Mouse (Mus musculus): ENCODE measurements around the gene Wdr60.
"Not testable (repeated sequence)": the region's sequence is repeated elsewhere in the genome, so short reads cannot be mapped to it uniquely, and the experiment has no call there.

The Wdr60 gene

GRCm38 (mm10) chr12:116262555-116263341 lies at the start of gene Wdr60:
TSS of gene Wdr60 (minus strand) at chr12:116263022.
- DNase-seq (ENCODE audit: low spot score in 2 of 2): peak; percentile 87 to 89

DNA sequence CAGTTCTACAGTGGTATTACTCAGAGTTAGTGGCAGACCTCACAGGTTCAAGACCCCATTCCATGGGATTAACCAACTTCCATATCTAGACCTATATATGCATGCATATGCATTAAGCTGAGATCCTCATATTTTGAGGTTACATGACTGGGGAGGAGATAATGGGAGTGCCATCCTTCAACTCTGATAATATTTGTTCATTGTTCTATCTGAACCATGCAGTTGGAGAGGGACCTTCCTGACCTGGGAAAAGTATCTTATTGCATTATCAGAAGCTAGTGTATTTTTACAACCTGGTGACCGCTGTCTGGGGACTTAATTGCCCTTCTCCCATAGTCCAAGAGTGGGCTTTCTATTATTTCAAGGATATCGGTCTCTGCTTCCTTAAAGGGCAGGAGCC lies 45.8 kb upstream of the Wdr60 start:
- no peak for DNase-seq (ENCODE audit: low spot score in 2 of 2)

DNA sequence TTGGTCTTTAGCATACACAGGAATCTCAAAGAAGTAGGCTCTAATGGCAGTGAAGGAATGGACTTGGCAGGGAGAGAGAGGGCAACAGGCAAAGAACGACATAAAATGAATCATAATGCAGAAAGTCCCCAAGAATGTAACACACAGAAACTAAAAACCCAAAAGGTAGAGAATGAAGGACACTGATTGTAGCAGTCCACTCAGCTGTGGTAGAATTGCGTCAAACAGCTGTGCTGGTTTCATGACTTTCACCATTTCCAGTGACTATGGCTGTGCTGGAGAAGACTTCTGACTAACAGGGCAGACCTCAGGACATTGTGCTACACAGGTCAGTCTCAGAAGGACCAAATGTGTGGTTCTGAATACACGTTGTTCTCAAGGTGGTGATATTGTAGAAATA lies 45.0 kb upstream of the Wdr60 start:
- DNase-seq (ENCODE audit: low spot score in 2 of 2): no peak

- DNase-seq (ENCODE audit: low spot score in 2 of 2): no peak
Measured at GRCm38 (mm10) chr12:116306042-116306441, 43.2 kb upstream of the Wdr60 start.

DNA sequence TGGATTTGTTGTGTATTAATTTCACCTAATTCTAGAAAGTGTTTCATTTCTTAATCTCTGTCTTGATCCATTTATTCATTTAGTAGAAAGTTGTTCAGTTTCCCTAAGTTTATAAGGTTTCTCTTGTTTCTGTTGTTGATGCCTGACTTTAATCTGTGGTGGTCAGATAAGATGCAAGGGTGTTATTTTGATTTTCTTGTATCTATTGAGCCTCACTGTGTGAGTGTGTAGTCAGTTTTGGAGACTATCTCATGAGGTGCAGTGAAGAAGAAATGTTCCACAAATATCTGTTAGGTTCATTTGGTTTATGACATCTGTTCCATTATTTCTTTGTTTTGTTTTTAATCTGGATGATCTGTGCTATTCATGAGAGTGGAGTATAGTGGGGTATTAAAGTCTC lies 39.4 kb upstream of the Wdr60 start:
- DNase-seq (ENCODE audit: low spot score in 2 of 2): no peak

DNA sequence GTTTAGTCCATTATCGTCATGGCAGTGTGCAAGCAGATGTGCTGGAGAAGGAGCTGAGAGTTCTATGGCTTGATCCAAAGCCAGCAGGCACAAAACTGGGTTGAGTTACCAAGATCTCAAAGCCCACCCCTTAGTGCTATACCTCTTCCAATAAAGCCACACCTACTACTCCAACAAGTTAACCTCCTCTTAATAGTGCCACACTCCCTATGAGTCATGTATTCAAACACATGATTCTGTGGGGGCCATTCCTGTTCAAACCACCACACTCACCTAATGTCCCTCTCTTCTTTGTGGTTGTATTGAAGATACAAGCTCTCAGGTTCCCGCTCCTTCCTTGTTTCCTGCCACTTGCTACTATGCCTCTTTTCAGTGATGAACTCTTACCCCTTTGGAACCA lies 37.1 kb upstream of the Wdr60 start:
- no peak for DNase-seq (ENCODE audit: low spot score in 2 of 2)

- no peak for DNase-seq (ENCODE audit: low spot score in 2 of 2)
Measured at GRCm38 (mm10) chr12:116293599-116294292, 30.9 kb upstream of the Wdr60 start.

- no peak for DNase-seq (ENCODE audit: low spot score in 2 of 2)
Measured at GRCm38 (mm10) chr12:116293185-116293584, 30.4 kb upstream of the Wdr60 start.

DNA sequence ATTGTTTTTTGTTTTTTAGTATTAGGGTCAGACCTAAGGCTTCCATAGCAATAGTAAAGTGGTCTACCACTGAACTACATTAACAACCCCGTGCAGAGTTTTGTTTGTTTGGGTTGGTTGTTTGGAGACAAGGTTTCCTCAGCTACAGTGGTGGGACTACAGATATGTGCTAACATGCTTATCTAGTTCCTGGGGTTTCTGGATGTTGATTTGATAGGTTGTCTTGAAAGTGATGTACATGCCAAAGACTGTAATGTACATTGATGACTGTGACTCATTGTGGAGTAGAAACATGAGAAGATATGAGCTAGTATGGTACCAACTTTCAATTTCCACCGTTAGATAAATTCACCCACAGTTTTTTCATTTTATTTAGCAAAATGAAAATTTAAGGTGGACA lies 20.7 kb upstream of the Wdr60 start:
- no peak for DNase-seq (ENCODE audit: low spot score in 2 of 2)

GRCm38 (mm10) chr12:116282856-116283255 lies 20.0 kb upstream of the Wdr60 start:
- DNase-seq (ENCODE audit: low spot score in 2 of 2): no peak

DNA sequence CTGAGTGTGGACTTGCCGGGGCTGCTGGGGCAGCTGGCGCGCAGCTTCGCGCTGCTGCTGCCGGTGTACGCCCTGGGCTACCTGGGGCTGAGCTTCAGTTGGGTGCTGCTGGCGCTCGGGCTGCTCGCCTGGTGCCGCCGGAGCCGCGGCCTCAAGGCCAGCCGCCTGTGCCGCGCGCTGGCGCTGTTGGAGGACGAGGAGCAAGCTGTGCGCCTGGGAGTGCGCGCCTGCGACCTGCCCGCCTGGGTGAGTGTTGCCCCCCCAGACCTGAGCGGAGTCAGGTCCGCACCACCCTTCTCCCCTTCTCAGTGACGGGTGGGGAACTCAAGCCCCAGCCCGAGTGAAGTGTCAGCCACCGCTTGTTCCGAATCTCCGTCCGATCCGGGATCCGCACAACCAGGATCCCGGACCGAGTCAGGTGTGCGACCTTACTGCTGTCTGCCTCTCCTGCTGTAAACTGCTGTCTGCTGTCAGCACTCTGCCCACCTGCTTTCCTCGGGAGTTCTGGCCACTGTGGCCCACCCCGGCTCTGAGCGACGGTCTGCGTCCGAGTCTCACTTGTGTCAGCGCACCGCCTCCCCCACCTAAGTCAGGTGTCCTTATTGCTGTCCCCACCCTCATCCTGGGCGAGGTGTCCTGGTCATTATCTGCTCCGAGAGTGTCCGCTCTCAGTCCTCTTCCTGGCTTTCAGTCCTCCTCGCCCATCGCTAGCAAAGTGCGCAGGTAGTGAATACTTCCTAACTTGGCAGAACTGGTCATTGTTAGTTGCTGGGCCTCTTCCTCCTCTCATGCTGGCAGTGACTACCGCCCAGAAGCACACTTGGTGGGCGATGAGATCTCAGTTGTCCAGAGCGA lies 18.8 kb upstream of the Wdr60 start:
- DNase-seq (ENCODE audit: low spot score in 2 of 2): peak; percentile 23 to 42

DNA sequence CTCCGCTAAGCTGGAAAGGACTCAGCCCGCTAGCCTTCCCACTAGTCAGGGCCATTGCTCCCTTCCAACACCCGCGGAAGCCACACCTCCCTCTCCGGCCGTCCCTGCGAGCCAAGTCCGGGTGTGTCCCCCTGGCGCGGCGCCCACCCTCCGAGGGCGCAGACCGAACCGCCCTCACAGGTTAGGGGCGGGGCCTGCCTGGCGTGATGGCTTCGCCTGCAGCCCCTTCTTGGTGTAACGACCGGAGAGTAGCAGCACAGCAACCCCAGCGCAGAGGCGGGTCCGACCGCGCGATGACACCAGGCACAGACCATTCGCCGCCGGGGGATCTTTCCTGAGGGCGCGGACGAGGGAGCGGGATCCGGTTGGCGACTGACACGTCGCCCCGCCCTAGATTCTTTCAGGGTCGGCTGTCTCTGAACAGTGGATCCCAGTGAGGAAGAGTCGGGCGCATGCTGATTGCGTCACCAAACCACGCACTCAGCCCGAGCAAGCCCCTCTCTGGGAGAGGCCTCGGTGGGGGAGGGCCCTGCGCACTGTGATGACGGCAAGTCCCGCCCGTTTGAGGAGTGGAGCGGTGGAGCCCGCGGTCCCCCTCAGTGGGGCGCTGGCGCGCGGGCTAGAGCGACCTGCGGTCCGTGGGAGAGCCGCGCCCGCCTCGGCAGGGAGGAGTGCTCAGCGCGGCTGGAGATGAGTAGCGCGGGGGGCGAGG lies 18.0 kb upstream of the Wdr60 start, which contains the start of gene Esyt2:
Gene Esyt2 (plus strand): TSS at position 544 of the 712 bp plus-strand sequence.
- DNase-seq (ENCODE audit: low spot score in 2 of 2): peak; percentile 99

GRCm38 (mm10) chr12:116280149-116280652 lies 17.4 kb upstream of the Wdr60 start:
- DNase-seq (ENCODE audit: low spot score in 2 of 2): no peak

DNA sequence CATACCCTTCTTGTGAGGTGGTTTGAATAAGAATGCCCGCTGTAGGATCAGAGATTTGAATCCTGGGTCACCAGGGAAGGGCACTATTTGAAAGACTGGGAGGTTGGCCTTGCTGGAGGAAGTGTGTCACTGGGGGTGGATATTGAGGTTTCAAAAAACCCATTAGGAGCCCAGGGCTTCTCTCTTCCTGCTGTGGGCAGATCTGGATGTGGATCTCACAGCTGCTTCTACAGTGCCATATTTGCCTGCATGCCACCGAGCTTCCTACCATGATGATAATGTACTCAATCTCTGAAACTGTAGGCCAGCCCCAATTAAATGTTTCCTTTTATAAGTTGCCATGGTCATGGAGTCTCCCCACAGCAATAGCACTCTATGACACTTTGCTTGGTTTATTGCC lies 16.4 kb upstream of the Wdr60 start:
- DNase-seq (ENCODE audit: low spot score in 2 of 2): no peak

DNA sequence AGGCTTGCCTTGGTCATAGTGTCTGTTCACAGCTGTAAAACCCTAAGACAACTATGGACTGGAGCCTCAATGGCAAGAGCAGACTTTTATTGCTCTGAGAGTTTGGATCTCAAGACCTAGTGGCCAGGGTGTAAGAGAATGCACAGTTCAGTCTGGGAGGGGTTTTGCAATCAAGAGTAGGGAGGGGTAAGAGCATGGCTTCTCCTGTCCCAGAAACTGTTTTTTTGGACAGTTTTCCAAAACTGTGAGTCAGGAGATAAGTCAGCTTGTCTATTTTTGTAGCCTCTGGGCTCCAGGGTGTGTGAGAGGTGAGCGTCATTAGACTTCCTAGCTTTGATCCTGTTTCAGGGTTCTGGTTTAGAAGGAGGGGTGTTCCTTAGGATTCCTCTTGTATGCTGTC lies 15.7 kb upstream of the Wdr60 start:
- no peak for DNase-seq (ENCODE audit: low spot score in 2 of 2)

DNA sequence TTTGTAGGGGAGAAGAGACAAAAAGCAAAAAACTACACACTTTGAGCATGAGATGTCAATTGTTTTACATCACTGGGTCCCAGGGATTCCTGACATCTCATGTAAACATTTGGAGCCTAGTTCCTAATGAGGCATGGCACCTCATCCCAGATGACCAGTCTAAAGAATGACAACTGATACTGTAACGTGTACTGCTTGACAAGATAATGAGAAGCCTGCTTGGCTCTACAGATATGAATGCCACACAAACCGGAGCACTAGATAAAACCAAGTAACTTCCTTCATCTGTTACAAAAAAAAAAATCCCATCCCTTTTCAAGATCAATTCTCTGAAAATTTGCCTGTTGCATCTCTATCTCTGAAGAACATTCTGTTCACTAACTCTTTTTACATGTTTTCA lies 14.1 kb upstream of the Wdr60 start:
- DNase-seq (ENCODE audit: low spot score in 2 of 2): no peak

- DNase-seq (ENCODE audit: low spot score in 2 of 2): no peak
Measured at GRCm38 (mm10) chr12:116275631-116276030, 12.8 kb upstream of the Wdr60 start.

DNA sequence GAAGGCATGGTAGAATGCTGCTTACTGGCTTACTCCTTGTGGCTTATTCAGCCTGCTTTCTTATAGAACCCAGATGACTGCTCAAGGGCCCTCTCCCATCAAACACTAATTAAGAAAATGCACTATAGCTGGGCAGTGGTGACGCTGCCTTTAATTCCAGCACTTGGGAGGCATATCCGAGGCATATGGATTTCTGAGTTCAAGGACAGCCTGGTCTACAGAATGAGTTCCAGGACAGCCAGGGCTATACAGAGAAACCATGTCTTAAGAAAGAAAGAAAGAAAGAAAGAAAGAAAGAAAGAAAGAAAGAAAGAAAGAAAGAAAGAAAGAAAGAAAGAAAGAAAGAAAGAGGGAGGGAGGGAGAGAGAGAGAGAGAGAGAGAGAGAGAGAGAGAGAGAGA lies 12.3 kb upstream of the Wdr60 start, which contains the start of gene Gm11027:
Gene Gm11027 (plus strand): TSS at position 301 of the 400 bp plus-strand sequence.
- DNase-seq (ENCODE audit: low spot score in 2 of 2): not testable (repeated sequence)

DNA sequence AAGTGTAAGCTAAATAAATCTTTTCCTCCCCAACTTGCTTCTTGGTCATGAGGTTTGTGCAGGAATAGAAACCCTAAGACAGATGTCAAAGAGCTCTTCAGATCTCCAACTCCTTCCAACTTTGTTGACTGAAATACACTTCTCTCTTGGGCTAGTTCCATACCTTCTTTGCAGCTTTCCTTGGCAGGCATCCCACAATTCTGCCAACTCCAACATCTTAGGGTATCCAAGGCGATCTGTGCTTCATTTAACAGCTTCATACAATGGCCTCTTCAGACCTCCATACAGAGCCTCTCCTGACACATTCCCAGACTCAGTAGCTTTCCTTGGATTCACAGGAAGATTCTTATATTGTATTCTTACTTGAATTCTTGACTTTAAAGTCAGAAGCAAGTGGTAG lies 10.9 kb upstream of the Wdr60 start:
- DNase-seq (ENCODE audit: low spot score in 2 of 2): no peak

- no peak for DNase-seq (ENCODE audit: low spot score in 2 of 2)
Measured at GRCm38 (mm10) chr12:116271071-116271470, 8.2 kb upstream of the Wdr60 start.

- no peak for DNase-seq (ENCODE audit: low spot score in 2 of 2)
Measured at GRCm38 (mm10) chr12:116270538-116270937, 7.7 kb upstream of the Wdr60 start.
